Mouse (Mus musculus) heart, adult 2 months (tissue): ENCODE data around the gene Gls.

Experiments
- CTCF ChIP-seq: fragments of 200-600 bp; IDR thresholded peaks from 2 replicates; pipeline ENCODE4 v1.8.1; 2022; ENCODE audit warnings: antibody characterized with exemption, mild to moderate bottlenecking, moderate library complexity
- EP300 ChIP-seq: fragments of 200-500 bp; IDR thresholded peaks from 2 replicates; pipeline ENCODE4 v1.6.1; 2011; ENCODE audit warnings: low read depth, low read length, control low read depth; ENCODE audit not compliant: insufficient read depth
- POLR2A ChIP-seq: fragments of 200-500 bp; IDR thresholded peaks from 2 replicates; pipeline ENCODE4 v1.6.1; 2011; ENCODE audit warnings: mild to moderate bottlenecking, low read depth, low read length, control low read depth; ENCODE audit not compliant: insufficient read depth

DNA sequence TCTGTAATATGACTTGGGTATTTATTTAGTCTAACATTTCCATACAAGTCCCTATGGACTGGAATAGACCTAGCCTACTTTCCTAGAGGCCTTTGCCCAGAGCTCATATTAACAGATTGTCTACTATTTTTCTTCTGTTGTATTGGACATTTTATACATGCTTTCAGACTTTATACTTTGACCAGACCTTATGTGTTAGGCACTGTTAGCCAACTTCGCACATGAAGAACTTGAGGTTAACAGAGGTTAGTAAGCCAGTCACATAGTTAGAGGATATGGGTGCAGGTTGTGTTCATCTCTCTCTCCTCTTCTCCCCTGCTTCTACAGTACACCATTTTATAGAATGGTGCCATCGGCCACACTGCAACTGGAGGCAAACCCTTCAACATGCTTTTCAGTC, 75.0 kb downstream of the Gls start:
- no peak for TF ChIP-seq CTCF
- TF ChIP-seq EP300 = no peak
- no peak for TF ChIP-seq POLR2A
